Mouse (Mus musculus) embryonic facial prominence, embryonic 15.5 days (tissue): ENCODE measurements around the gene Mark2. TPM values are rescaled to one million over a fixed set of nuclear protein-coding genes. Genes with fewer than 3 reads are reported as not detected.

Experiments used
- ATAC-seq: fragments of 200-750 bp; cut with Nextera tagmentation; 2 replicates; pipeline ENCODE4 v1.8.0; 2017; ENCODE audit warnings: low read depth, moderate TSS enrichment; ENCODE audit not compliant: insufficient number of reproducible peaks, low FRiP score, low TSS enrichment
- H3K27ac ChIP-seq: fragments of 300-500 bp; sonication (generic); replicated peaks from 2 replicates; pipeline ENCODE4 v1.5.1; 2015; ENCODE audit warnings: mild to moderate bottlenecking, inconsistent platforms
- H3K27me3 ChIP-seq: fragments of 300-500 bp; sonication (generic); 2 replicates; pipeline ENCODE4 v1.6.1; 2015; ENCODE audit warnings: inconsistent platforms
- H3K36me3 ChIP-seq: fragments of 300-500 bp; sonication (generic); 2 replicates; pipeline ENCODE4 v1.6.1; 2015; ENCODE audit warnings: mild to moderate bottlenecking, inconsistent platforms
- H3K4me1 ChIP-seq: fragments of 300-500 bp; sonication (generic); 2 replicates; pipeline ENCODE4 v1.6.1; 2015; ENCODE audit warnings: inconsistent platforms
- H3K4me2 ChIP-seq: fragments of 300-500 bp; sonication (generic); replicated peaks from 2 replicates; pipeline ENCODE4 v1.6.1; 2015; ENCODE audit warnings: mild to moderate bottlenecking, inconsistent platforms
- H3K4me3 ChIP-seq: fragments of 300-500 bp; sonication (generic); replicated peaks from 2 replicates; pipeline ENCODE4 v1.5.1; 2015; ENCODE audit warnings: mild to moderate bottlenecking, inconsistent platforms
- H3K9ac ChIP-seq: fragments of 300-500 bp; sonication (generic); 2 replicates; pipeline ENCODE4 v1.6.1; 2015; ENCODE audit warnings: inconsistent platforms
- H3K9me3 ChIP-seq: fragments of 300-500 bp; sonication (generic); replicated peaks from 2 replicates; pipeline ENCODE4 v1.6.1; 2016; ENCODE audit warnings: inconsistent platforms
- WGBS: fragments of 180-500 bp; shearing (Covaris S2); methylation state at CpG from one replicate; pipeline ENCODE4 v1.1.7; 2015; 5-methylcytosine and 5-hydroxymethylcytosine counted together
- polyA plus RNA-seq: library from polyadenylated mRNA; unstranded; fragments of >200 nt; fragmentation: Nextera tagmentation; extraction: Ambion mirVana; gene quantifications from 2 replicates; pipeline ENCODE4 v1.2.1, GENCODE M21; 2015

Mark2 gene
- polyA plus RNA-seq, 1 experiment from 2014 or later: 60.2 TPM

DNA sequence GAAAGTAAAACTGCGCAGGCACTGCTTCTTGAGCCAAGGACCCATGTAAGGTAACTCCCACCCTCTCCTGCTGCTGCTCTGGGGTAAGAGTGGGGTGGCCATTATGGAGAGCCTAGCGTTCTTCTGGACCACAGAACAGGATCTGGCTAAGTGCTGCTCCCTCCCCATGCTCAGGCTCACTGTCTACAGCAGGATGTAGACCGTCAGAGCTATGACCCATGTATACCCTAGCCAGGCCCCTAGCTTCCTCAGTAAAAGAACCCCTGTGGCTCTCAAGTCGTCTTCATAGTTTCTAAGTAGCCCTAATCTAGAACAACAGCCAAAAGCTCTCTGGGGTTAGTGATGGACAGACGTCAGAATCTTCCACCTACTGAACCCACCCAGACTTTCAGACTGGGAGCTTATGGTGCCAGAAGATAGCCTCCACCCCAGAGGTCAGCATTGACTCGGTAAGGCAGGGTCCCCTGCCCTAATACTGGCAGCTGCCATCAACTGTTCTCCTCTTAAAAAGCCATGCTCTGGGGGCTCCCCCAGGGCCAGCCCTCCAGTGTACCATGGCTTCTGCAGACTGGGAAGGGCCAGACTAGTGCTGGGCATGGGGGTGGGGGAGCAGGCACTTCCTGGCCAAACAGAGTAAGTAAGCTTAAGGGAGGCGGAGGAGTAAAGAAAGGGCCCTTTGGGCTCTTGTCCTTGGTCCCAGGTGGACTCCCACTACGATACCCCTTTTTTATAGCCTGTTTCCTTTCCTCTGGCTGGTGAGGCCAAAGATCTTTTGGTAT, 47.4 kb downstream of the Mark2 start:
- H3K9me3 ChIP-seq: no peaks in the 10 kb centered on the region
- no peak overlapping the region for H3K4me3 ChIP-seq
- H3K4me1 ChIP-seq: peaks cover 45% of the 10 kb centered on the region
- peak overlapping the region; percentile 27; the same call in 1 of the 2 replicates for H3K4me2 ChIP-seq
- WGBS: 67% methylated on average over 8 of the region's 8 CpGs
- no peak for ATAC-seq
- H3K9ac ChIP-seq: no peak overlapping the region
- peaks cover 5% of the 10 kb centered on the region; the same call in 1 of the 2 replicates for H3K36me3 ChIP-seq
- no peaks in the 10 kb centered on the region for H3K27me3 ChIP-seq
- H3K27ac ChIP-seq: peak overlapping the region; percentile 60

- Histone ChIP-seq H3K27ac (peak overlapping the region; percentile 48), H3K9me3 (no peaks in the 10 kb centered on the region)
These were observed 49.5 kb downstream of the Mark2 start for GRCm38 (mm10) chr19:7291958-7292709.

DNA sequence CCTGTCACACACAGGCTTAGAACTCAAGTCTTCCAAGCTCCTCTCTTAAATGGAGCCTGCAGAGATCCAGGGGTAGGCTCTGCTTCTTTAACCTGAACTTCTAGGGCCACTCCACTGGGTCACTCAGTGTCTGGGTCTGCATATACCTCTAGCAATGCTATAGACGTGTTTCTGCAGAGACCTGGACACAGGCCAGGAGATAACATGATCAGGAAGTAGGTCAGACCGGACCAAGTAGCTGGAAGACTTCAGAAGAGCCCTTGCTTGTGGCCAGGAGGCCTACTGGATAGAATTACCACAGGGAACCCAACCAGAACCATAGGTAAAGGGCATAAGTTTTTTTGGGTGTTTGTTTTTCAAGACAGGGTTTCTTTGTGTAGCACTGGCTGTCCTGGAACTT, 51.9 kb downstream of the Mark2 start:
- Histone ChIP-seq H3K4me3 (no peak overlapping the region), H3K9ac (no peak overlapping the region), H3K27me3 (no peaks in the 10 kb centered on the region), H3K4me2 (no peak overlapping the region), H3K36me3 (peaks cover 39% of the 10 kb centered on the region), H3K9me3 (no peaks in the 10 kb centered on the region), H3K27ac (no peak overlapping the region), H3K4me1 (peaks cover 33% of the 10 kb centered on the region)
- 37% methylated on average over 2 of the region's 2 CpGs for WGBS
- ATAC-seq: no peak

More at GRCm38 (mm10) chr19:7291958-7292709, 49.5 kb downstream of the Mark2 start:
- Histone ChIP-seq H3K36me3 (peaks cover 17% of the 10 kb centered on the region), H3K9ac (no peak overlapping the region), H3K27me3 (no peaks in the 10 kb centered on the region), H3K4me3 (no peak overlapping the region), H3K4me2 (no peak overlapping the region), H3K4me1 (peaks cover 45% of the 10 kb centered on the region)
- 59% methylated on average over 7 of the region's 7 CpGs for WGBS
- ATAC-seq: no peak

DNA sequence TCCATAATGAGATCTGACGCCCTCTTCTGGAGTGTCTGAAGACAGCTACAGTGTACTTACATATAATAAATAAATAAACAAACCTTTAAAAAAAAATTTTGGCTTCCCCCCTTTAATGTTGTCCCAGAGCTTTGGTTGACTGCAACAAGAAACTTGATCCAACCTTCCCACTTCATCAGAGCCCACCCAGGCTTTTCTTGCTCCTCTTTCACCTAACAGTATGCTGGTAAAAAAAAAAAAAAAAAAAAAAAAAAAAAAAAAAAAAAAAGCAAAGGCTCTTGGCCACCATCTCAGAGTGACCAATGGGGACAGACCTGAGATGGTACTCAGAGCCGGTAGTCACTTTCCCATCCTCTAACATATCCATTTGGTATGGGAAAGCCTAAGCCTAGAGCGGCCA, 53.4 kb downstream of the Mark2 start:
- 75% methylated on average over 3 of the region's 3 CpGs for WGBS
- Histone ChIP-seq H3K4me3 (no peak overlapping the region), H3K27ac (no peak overlapping the region), H3K27me3 (no peaks in the 10 kb centered on the region), H3K4me2 (no peak overlapping the region), H3K4me1 (peaks cover 19% of the 10 kb centered on the region), H3K36me3 (peaks cover 53% of the 10 kb centered on the region), H3K9ac (no peak overlapping the region), H3K9me3 (no peaks in the 10 kb centered on the region)
- ATAC-seq: no peak

DNA sequence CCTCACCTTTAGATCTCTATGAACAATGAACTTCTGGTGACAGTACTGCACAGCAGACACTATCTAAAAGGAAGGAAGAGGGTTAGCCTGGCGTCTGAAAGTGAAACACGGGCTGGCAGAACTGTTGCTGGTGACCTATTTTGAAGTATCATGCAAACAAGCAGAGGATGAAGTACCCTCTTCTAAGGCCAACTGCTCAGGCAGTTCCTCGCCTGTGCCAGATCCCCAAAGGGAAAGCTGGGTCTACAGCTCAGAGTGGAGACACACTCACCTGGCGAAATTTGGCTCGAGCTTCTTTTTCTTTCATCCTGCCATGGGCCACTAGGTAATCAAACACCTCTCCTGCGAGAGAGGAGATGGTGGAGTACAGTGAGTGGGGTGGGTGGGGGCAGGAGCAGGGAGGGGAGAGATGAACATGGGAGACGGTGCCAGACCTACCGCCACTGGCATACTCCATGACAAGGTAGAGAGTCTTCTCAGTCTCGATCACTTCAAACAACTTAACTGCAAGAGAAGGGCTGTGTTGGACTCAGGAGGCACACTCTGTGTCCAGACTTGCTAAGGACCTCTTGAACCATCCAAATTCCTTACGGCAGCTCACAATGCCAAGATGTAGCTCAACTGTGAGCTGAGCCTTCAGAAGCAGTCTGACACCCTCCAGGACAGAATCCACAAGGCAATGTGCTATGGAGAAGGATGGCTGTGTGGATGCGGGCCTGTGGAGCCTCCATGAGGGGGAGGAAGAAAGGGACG, 54.9 kb downstream of the Mark2 start:
- no peak for ATAC-seq
- WGBS: 86% methylated on average over 12 of the region's 12 CpGs

DNA sequence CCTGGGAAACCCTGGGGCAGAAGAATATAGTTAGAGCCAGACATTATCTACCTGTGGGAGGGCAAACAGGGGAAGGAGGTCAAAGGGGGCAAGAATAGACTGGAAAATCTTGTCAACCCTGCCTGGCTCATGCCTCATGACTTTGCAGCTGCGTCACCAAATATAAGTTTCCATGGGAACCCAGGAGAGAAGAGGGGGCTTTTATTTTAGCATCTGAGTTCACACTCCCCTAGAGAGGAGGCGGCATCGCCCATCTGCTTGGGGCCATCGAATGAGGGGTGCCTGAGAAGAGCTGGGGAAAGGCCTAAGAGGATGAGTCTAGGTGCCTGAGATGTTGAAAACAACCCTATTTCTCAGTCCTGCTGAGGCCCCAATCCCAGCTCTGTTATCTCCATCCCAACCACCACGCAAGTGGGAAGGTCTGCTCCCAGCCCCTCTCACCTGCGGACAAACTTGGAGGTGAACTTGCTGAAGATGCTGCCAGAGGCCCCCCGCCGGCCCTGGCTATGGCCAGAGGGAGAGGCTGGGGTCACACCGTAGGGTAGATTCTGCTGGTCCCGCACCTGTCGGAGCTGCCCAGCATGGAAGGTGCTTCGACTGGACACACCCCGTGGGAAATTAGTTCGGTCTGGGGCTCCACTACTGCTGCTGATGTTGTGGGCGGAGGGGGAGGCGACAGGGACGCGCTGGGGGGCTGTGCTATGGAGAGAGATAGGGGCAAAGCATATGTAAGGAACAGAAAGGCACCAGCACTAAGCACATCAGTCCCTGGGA, 60.9 kb downstream of the Mark2 start:
- no peaks in the 10 kb centered on the region for H3K27me3 ChIP-seq
- ATAC-seq: no peak
- H3K27ac ChIP-seq: no peak overlapping the region; the same call in 1 of the 2 replicates
- no peak overlapping the region for H3K4me3 ChIP-seq
- peaks cover 90% of the 10 kb centered on the region for H3K36me3 ChIP-seq
- no peak overlapping the region for H3K9ac ChIP-seq
- no peak overlapping the region for H3K4me2 ChIP-seq
- 85% methylated on average over 18 of the region's 18 CpGs for WGBS
- H3K4me1 ChIP-seq: peaks cover 32% of the 10 kb centered on the region
- H3K9me3 ChIP-seq: no peaks in the 10 kb centered on the region

More for the DNA sequence above, 54.9 kb downstream of the Mark2 start:
- no peak overlapping the region for H3K27ac ChIP-seq
- H3K36me3 ChIP-seq: peaks cover 69% of the 10 kb centered on the region
- H3K4me1 ChIP-seq: peaks cover 5% of the 10 kb centered on the region
- no peaks in the 10 kb centered on the region for H3K27me3 ChIP-seq
- no peak overlapping the region for H3K9ac ChIP-seq
- no peak overlapping the region for H3K4me3 ChIP-seq
- no peaks in the 10 kb centered on the region for H3K9me3 ChIP-seq
- no peak overlapping the region for H3K4me2 ChIP-seq

DNA sequence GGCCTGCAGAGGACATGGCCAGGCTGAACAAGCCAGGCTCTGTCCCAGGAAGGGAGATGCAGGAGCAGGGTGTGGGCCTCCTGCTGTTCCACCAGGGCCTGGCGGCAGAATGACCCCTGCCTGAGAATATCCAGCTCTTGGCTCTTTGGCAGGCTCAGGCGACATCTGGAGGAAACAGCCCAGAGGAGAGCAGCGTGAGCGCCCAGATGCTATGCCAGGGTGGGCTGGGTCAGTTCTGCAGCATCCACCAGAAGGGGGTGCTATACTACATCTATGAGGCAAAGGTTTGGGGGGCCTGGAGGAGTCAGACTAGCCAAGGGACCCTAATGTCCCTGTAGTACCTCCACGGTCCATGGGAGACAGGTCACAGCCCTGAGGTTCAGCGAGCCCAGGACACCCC, 62.5 kb downstream of the Mark2 start:
- peaks cover 83% of the 10 kb centered on the region for H3K36me3 ChIP-seq
- no peaks in the 10 kb centered on the region for H3K9me3 ChIP-seq
- no peak overlapping the region for H3K4me3 ChIP-seq
- H3K27me3 ChIP-seq: no peaks in the 10 kb centered on the region
- peaks cover 46% of the 10 kb centered on the region for H3K4me1 ChIP-seq
- H3K4me2 ChIP-seq: no peak overlapping the region
- 0 out of 2 replicates have a peak overlapping the region, but pooled peaks have one; percentile 22 for H3K27ac ChIP-seq
- peak; percentile 31; the same call in 1 of the 2 replicates for ATAC-seq
- H3K9ac ChIP-seq: no peak overlapping the region
- 28% methylated on average over 6 of the region's 6 CpGs for WGBS

DNA sequence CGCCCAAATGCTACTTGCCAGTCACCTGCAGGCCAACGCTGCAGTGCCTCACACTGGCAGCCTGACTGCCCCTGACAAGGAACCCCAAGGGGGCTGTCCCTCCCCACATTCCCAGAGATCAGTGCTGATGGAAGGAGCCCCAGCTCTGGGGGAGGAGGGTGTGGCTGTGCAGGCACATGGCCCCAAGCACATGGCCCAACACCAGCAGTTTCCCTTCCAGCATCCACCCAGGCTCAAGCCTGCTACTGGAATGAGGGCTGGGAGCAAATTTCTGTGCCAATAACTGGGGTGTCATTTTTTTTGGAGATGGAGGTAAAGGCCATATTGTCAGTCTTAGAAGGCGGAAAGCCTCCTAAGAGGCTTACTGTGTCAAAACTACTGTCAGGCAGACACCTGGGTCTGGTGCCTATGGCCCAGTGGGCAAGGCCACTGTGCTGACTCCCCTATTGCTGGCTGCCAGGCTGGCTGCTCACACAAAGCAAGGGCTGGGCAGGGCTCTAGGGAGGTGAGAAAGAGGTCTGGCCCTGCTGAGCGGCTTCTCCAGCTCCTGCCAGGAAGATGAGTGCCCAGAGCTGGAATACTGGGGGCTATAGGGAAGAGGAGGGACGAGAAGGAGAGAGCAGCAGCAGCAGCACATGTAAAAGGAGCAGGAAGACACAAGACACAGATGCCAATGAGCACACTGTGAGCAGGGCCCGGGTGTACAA, 63.3 kb downstream of the Mark2 start:
- Histone ChIP-seq H3K9ac (no peak overlapping the region), H3K4me2 (no peak overlapping the region), H3K4me3 (no peak overlapping the region), H3K4me1 (peaks cover 48% of the 10 kb centered on the region), H3K27ac (peak overlapping the region; percentile 22; the same call in 1 of the 2 replicates), H3K9me3 (no peaks in the 10 kb centered on the region), H3K27me3 (no peaks in the 10 kb centered on the region), H3K36me3 (peaks cover 83% of the 10 kb centered on the region)
- no peak for ATAC-seq
- 70% methylated on average over 6 of the region's 6 CpGs for WGBS

GRCm38 (mm10) chr19:7276796-7277195, 64.9 kb downstream of the Mark2 start:
- no peak overlapping the region for H3K4me2 ChIP-seq
- H3K9me3 ChIP-seq: no peaks in the 10 kb centered on the region
- no peaks in the 10 kb centered on the region for H3K27me3 ChIP-seq
- H3K9ac ChIP-seq: no peak overlapping the region
- peaks cover 48% of the 10 kb centered on the region for H3K4me1 ChIP-seq
- H3K4me3 ChIP-seq: no peak overlapping the region
- 67% methylated on average over 7 of the region's 7 CpGs for whole genome bisulfite sequencing
- H3K27ac ChIP-seq: peak overlapping the region; percentile 74
- peaks cover 81% of the 10 kb centered on the region for H3K36me3 ChIP-seq
- ATAC-seq: no peak

DNA sequence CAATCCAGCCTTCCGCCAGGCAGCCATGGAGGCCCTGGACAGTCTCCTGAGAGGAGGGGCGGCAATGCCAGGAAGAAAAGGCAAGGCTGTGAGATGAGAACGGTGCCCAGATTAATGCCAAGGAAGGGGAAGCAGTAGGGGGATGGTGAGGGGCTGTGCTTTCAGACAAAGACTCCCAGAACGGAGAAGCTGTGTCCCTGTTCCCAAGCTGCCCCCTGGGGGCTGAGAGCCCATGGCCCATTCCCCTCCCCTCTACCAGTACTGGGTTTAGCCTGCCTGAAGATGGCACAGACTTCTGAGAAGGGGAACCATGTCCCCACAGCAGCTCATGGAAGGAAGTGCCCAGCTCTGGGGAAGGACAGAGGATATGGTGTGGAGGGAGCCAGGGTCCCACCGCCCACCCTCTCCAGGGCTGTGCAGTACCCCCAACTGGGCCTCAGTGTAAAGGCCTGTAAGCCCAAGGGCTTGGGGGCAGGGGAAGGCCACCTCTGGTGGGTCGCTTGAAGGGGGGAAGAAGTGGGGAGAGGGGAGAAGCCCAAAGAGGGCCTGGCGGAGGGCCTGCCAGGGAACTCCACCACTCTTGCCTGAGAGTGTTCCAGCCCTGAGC, 65.5 kb downstream of the Mark2 start:
- Histone ChIP-seq H3K4me2 (no peak overlapping the region), H3K27me3 (no peaks in the 10 kb centered on the region), H3K4me1 (peaks cover 48% of the 10 kb centered on the region), H3K9me3 (no peaks in the 10 kb centered on the region), H3K36me3 (peaks cover 81% of the 10 kb centered on the region), H3K27ac (peak overlapping the region; percentile 74), H3K4me3 (no peak overlapping the region), H3K9ac (no peak overlapping the region)
- 48% methylated on average over 7 of the region's 7 CpGs for WGBS
- no peak for ATAC-seq
